Mouse (Mus musculus): ENCODE results near the gene Fgfr2. TPM values are rescaled to one million over a fixed set of nuclear protein-coding genes. Genes with fewer than 3 reads are reported as not detected.

The Fgfr2 gene
- polyA plus RNA-seq, 1 experiment from 2014 or later: 110 TPM

- Histone ChIP-seq H3K4me3 (ENCODE audit: low read depth, low read length) (no peak overlapping the region), H3K36me3 (ENCODE audit: insufficient read depth, low read length) (no peaks in the 10 kb centered on the region), H3K4me1 (ENCODE audit: insufficient read depth, low read depth, low read length) (no peaks in the 10 kb centered on the region), H3K9me3 (ENCODE audit: low read length) (no peaks in the 10 kb centered on the region), H3K4me2 (replicated peaks; ENCODE audit: low read depth, low read length) (no peak overlapping the region), H3K27ac (ENCODE audit: low read length) (no peak overlapping the region), H3K27me3 (replicated peaks; ENCODE audit: insufficient read depth, low read length) (no peaks in the 10 kb centered on the region), H3K9ac (replicated peaks; ENCODE audit: low read depth) (no peak overlapping the region)
- no peak for TF ChIP-seq EP300 (IDR thresholded peaks at IDR 0.05)
- no peak for TF ChIP-seq CTCF (IDR thresholded peaks at IDR 0.05)
- WGBS: 93% methylated on average over 5 of the region's 5 CpGs
- ATAC-seq (no peak), DNase-seq (ENCODE audit: low spot score) (no peak)
Observed at GRCm38 (mm10) chr7:130379886-130380285, 2743.3 kb downstream of the Fgfr2 start.

- 84% methylated on average over 3 of the region's 3 CpGs for WGBS
Observed at GRCm38 (mm10) chr7:130378308-130378707, 2744.8 kb downstream of the Fgfr2 start.

GRCm38 (mm10) chr7:130374311-130374710, 2748.8 kb downstream of the Fgfr2 start:
- Histone ChIP-seq H3K9ac (replicated peaks; ENCODE audit: low read depth) (no peak overlapping the region), H3K4me3 (ENCODE audit: low read depth, low read length) (no peak overlapping the region), H3K4me1 (ENCODE audit: insufficient read depth, low read depth, low read length) (no peaks in the 10 kb centered on the region), H3K4me2 (replicated peaks; ENCODE audit: low read depth, low read length) (no peak overlapping the region), H3K27ac (ENCODE audit: low read length) (no peak overlapping the region), H3K9me3 (ENCODE audit: low read length) (no peaks in the 10 kb centered on the region), H3K27me3 (replicated peaks; ENCODE audit: insufficient read depth, low read length) (no peaks in the 10 kb centered on the region), H3K36me3 (ENCODE audit: insufficient read depth, low read length) (no peaks in the 10 kb centered on the region)
- TF ChIP-seq EP300 (IDR thresholded peaks at IDR 0.05) (no peak), CTCF (IDR thresholded peaks at IDR 0.05) (no peak)
- ATAC-seq (no peak), DNase-seq (ENCODE audit: low spot score) (no peak)
- WGBS: 80% methylated on average over 9 of the region's 9 CpGs

More at GRCm38 (mm10) chr7:130378308-130378707, 2744.8 kb downstream of the Fgfr2 start:
- H3K4me1 ChIP-seq (ENCODE audit: insufficient read depth, low read depth, low read length): no peaks in the 10 kb centered on the region
- no peak overlapping the region for H3K9ac ChIP-seq (replicated peaks; ENCODE audit: low read depth)
- H3K9me3 ChIP-seq (ENCODE audit: low read length): no peaks in the 10 kb centered on the region
- no peak for TF ChIP-seq CTCF (IDR thresholded peaks at IDR 0.05)
- no peak for TF ChIP-seq EP300 (IDR thresholded peaks at IDR 0.05)
- H3K4me3 ChIP-seq (ENCODE audit: low read depth, low read length): no peak overlapping the region
- no peak overlapping the region for H3K4me2 ChIP-seq (replicated peaks; ENCODE audit: low read depth, low read length)
- no peak overlapping the region for H3K27ac ChIP-seq (ENCODE audit: low read length)
- H3K36me3 ChIP-seq (ENCODE audit: insufficient read depth, low read length): no peaks in the 10 kb centered on the region
- DNase-seq (ENCODE audit: low spot score) (no peak), ATAC-seq (no peak)
- H3K27me3 ChIP-seq (replicated peaks; ENCODE audit: insufficient read depth, low read length): no peaks in the 10 kb centered on the region

- H3K4me3 ChIP-seq (ENCODE audit: low read depth, low read length): no peak overlapping the region
- H3K27me3 ChIP-seq (replicated peaks; ENCODE audit: insufficient read depth, low read length): no peaks in the 10 kb centered on the region
- ATAC-seq (no peak), DNase-seq (ENCODE audit: low spot score) (no peak)
- no peaks in the 10 kb centered on the region for H3K4me1 ChIP-seq (ENCODE audit: insufficient read depth, low read depth, low read length)
- no peaks in the 10 kb centered on the region for H3K9me3 ChIP-seq (ENCODE audit: low read length)
- no peak overlapping the region for H3K4me2 ChIP-seq (replicated peaks; ENCODE audit: low read depth, low read length)
- no peak for TF ChIP-seq EP300 (IDR thresholded peaks at IDR 0.05)
- TF ChIP-seq CTCF (IDR thresholded peaks at IDR 0.05): peak; percentile 12; the same call in 1 of the 2 replicates
- no peak overlapping the region for H3K9ac ChIP-seq (replicated peaks; ENCODE audit: low read depth)
- WGBS: 46% methylated on average over 24 of the region's 24 CpGs
- H3K36me3 ChIP-seq (ENCODE audit: insufficient read depth, low read length): no peaks in the 10 kb centered on the region
- no peak overlapping the region for H3K27ac ChIP-seq (ENCODE audit: low read length)
Observed at GRCm38 (mm10) chr7:130368827-130369641, 2754.1 kb downstream of the Fgfr2 start.

GRCm38 (mm10) chr7:130368036-130368826, 2754.9 kb downstream of the Fgfr2 start:
- 61% methylated on average over 13 of the region's 13 CpGs for WGBS
- Histone ChIP-seq H3K4me2 (replicated peaks; ENCODE audit: low read depth, low read length) (no peak overlapping the region), H3K27ac (ENCODE audit: low read length) (no peak overlapping the region), H3K27me3 (replicated peaks; ENCODE audit: insufficient read depth, low read length) (no peaks in the 10 kb centered on the region), H3K4me1 (ENCODE audit: insufficient read depth, low read depth, low read length) (no peaks in the 10 kb centered on the region), H3K9ac (replicated peaks; ENCODE audit: low read depth) (no peak overlapping the region), H3K9me3 (ENCODE audit: low read length) (no peaks in the 10 kb centered on the region), H3K36me3 (ENCODE audit: insufficient read depth, low read length) (no peaks in the 10 kb centered on the region), H3K4me3 (ENCODE audit: low read depth, low read length) (no peak overlapping the region)
- ATAC-seq (no peak), DNase-seq (ENCODE audit: low spot score) (no peak)
- no peak for TF ChIP-seq CTCF (IDR thresholded peaks at IDR 0.05)
- no peak for TF ChIP-seq EP300 (IDR thresholded peaks at IDR 0.05)

GRCm38 (mm10) chr7:130367222-130368035, 2755.7 kb downstream of the Fgfr2 start:
- no peaks in the 10 kb centered on the region for H3K9me3 ChIP-seq (ENCODE audit: low read length)
- H3K4me3 ChIP-seq (ENCODE audit: low read depth, low read length): no peak overlapping the region
- H3K4me2 ChIP-seq (replicated peaks; ENCODE audit: low read depth, low read length): no peak overlapping the region
- 62% methylated on average over 12 of the region's 12 CpGs for WGBS
- DNase-seq (ENCODE audit: low spot score) (no peak), ATAC-seq (no peak)
- no peak overlapping the region for H3K27ac ChIP-seq (ENCODE audit: low read length)
- H3K36me3 ChIP-seq (ENCODE audit: insufficient read depth, low read length): no peaks in the 10 kb centered on the region
- TF ChIP-seq CTCF (IDR thresholded peaks at IDR 0.05) (no peak), EP300 (IDR thresholded peaks at IDR 0.05) (no peak)
- H3K9ac ChIP-seq (replicated peaks; ENCODE audit: low read depth): no peak overlapping the region
- H3K27me3 ChIP-seq (replicated peaks; ENCODE audit: insufficient read depth, low read length): no peaks in the 10 kb centered on the region
- no peaks in the 10 kb centered on the region for H3K4me1 ChIP-seq (ENCODE audit: insufficient read depth, low read depth, low read length)
